Mouse (Mus musculus): ENCODE results near the gene Runx2. TPM values are rescaled to one million over a fixed set of nuclear protein-coding genes. Genes with fewer than 3 reads are reported as not detected.
A peak's percentile ranks its signal among the peaks of the same experiment; 100 is the strongest.

The Runx2 gene
- polyA plus RNA-seq, 1 experiment, result 2.1 TPM

GRCm38 (mm10) chr17:44677782-44678181 lies 136.8 kb downstream of the Runx2 start:
- no peak overlapping the region for H3K4me3 ChIP-seq (replicated peaks)
- H3K27me3 ChIP-seq (replicated peaks), result no peaks in the 10 kb centered on the region
- peaks cover 22% of the 10 kb centered on the region for H3K36me3 ChIP-seq (replicated peaks; ENCODE audit: low read length)
- H3K9me3 ChIP-seq, result peaks cover 15% of the 10 kb centered on the region
- TF ChIP-seq FLI1 (IDR thresholded peaks at IDR 0.05; ENCODE audit: low read length) (no peak), GATA1 (IDR thresholded peaks at IDR 0.05; ENCODE audit: borderline replicate concordance, low read length) (no peak)
- H3K4me1 ChIP-seq, result peaks cover 53% of the 10 kb centered on the region

- H3K27me3 ChIP-seq (replicated peaks), result no peaks in the 10 kb centered on the region
- peaks cover 2% of the 10 kb centered on the region for H3K36me3 ChIP-seq (replicated peaks; ENCODE audit: low read length)
- no peaks in the 10 kb centered on the region for H3K9me3 ChIP-seq
- H3K4me3 ChIP-seq (replicated peaks), result peak overlapping the region; percentile 55
- TF ChIP-seq FLI1 (IDR thresholded peaks at IDR 0.05; ENCODE audit: low read length) (no peak), GATA1 (IDR thresholded peaks at IDR 0.05; ENCODE audit: borderline replicate concordance, low read length) (no peak)
- peaks cover 59% of the 10 kb centered on the region for H3K4me1 ChIP-seq
Observed at GRCm38 (mm10) chr17:44672806-44673205, 141.8 kb downstream of the Runx2 start.

DNA sequence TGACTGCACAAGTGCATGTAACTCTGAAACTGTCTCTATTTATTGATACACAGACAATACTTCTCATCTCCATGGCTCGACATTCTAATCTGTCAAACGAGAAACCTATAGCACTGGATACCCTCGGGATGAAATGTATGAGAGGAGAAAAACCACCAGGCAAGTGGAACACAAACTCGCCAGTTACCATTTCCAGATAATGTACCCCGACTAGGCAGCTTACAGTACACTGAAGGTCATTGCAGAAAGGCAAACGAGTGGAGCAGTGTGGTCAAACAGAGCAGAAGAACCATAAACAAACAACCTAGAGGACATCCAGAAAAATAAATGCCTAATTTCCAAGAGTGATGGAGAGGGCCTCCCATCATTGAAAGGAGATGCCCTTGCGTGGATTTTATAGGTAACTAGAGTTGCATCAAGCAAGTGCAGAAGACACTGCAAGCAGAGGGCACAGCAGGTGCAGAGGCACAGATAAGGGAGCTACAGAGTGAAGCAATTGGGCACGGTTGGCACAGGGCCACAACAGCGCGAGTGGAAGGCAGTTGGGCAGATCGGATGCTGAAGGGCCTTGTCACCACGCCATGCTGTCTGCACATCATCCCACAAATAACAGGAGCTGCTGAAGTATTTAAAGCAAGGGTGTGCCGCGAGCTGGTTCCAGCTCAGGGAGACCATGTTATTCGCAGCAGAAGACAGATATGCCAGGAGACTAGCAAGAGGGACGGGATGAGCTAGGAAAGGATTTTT lies 142.5 kb downstream of the Runx2 start:
- Histone ChIP-seq H3K4me1 (peaks cover 65% of the 10 kb centered on the region), H3K4me3 (replicated peaks) (peak overlapping the region; percentile 77), H3K36me3 (replicated peaks; ENCODE audit: low read length) (no peaks in the 10 kb centered on the region), H3K27me3 (replicated peaks) (no peaks in the 10 kb centered on the region), H3K9me3 (no peaks in the 10 kb centered on the region)
- TF ChIP-seq FLI1 (IDR thresholded peaks at IDR 0.05; ENCODE audit: low read length), result no peak
- TF ChIP-seq GATA1 (IDR thresholded peaks at IDR 0.05; ENCODE audit: borderline replicate concordance, low read length), result no peak

DNA sequence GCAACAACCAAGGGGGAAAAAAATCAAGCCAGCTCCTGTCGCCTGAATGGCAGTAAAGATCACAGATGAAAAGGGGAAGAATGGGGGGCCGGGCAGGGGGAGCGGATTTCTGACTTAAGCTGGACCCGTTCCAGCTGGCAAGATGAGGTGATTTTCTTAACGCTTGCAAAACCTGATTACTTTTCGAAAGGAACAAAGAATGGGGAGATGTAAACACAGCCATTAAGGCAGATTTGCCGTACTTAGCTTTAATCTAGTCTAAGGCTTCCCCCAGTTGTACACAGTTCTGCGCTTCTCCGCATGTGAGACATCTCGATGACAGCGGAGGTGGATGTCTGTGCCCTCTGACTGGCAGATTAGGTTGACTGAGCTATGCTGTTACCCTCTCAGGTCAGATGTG lies 144.6 kb downstream of the Runx2 start:
- Histone ChIP-seq H3K27me3 (replicated peaks) (no peaks in the 10 kb centered on the region), H3K36me3 (replicated peaks; ENCODE audit: low read length) (no peaks in the 10 kb centered on the region), H3K9me3 (no peaks in the 10 kb centered on the region), H3K4me3 (replicated peaks) (no peak overlapping the region), H3K4me1 (peaks cover 71% of the 10 kb centered on the region)
- no peak for TF ChIP-seq FLI1 (IDR thresholded peaks at IDR 0.05; ENCODE audit: low read length)
- no peak for TF ChIP-seq GATA1 (IDR thresholded peaks at IDR 0.05; ENCODE audit: borderline replicate concordance, low read length)

GRCm38 (mm10) chr17:44667346-44667745 lies 147.3 kb downstream of the Runx2 start:
- H3K9me3 ChIP-seq, result no peaks in the 10 kb centered on the region
- no peak overlapping the region for H3K4me3 ChIP-seq (replicated peaks)
- no peaks in the 10 kb centered on the region for H3K36me3 ChIP-seq (replicated peaks; ENCODE audit: low read length)
- peaks cover 72% of the 10 kb centered on the region for H3K4me1 ChIP-seq
- no peaks in the 10 kb centered on the region for H3K27me3 ChIP-seq (replicated peaks)
- TF ChIP-seq GATA1 (IDR thresholded peaks at IDR 0.05; ENCODE audit: borderline replicate concordance, low read length) (no peak), FLI1 (IDR thresholded peaks at IDR 0.05; ENCODE audit: low read length) (no peak)

DNA sequence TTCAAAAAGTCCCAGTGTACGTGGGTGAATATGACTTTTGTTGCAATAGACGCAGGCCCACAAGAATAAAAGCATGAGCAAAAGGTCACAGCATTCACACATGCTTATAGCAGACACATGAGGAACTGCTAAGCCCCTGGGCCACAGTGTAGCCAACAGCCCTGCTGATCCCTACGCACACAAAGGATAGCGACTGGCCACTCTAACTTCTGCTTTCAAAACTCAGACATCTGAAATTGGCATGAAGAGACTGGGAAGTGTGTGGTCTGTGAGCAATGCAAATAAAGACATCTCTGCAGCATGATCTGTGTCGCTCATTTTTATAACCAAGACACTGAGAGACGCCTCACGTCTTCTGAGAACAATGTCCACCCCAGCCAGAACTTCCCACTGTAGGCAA lies 150.7 kb downstream of the Runx2 start:
- H3K36me3 ChIP-seq (replicated peaks; ENCODE audit: low read length), result no peaks in the 10 kb centered on the region
- no peaks in the 10 kb centered on the region for H3K9me3 ChIP-seq
- peaks cover 85% of the 10 kb centered on the region for H3K4me1 ChIP-seq
- H3K4me3 ChIP-seq (replicated peaks), result no peak overlapping the region
- TF ChIP-seq GATA1 (IDR thresholded peaks at IDR 0.05; ENCODE audit: borderline replicate concordance, low read length) (no peak), FLI1 (IDR thresholded peaks at IDR 0.05; ENCODE audit: low read length) (no peak)
- H3K27me3 ChIP-seq (replicated peaks), result no peaks in the 10 kb centered on the region

DNA sequence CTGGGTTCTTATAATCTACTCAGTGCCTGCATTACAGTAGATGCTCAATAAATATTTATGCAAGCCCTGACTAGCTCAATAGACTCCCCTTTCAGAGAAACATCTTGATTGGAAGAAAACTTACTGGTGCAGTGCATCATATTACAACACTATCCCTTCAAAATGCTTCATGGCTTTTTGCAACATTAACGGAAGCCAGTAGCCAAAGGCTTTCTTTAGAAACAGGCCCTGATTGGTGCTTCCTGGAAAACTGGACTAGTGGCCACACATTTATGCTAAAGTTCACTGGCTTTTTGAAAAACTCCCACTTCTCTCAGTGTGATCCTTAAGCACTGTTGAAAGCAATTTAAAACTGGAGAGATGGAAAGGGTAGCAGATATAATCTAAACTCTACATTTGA lies 151.4 kb downstream of the Runx2 start:
- Histone ChIP-seq H3K36me3 (replicated peaks; ENCODE audit: low read length) (no peaks in the 10 kb centered on the region), H3K9me3 (no peaks in the 10 kb centered on the region), H3K4me3 (replicated peaks) (no peak overlapping the region), H3K4me1 (peaks cover 90% of the 10 kb centered on the region), H3K27me3 (replicated peaks) (no peaks in the 10 kb centered on the region)
- TF ChIP-seq GATA1 (IDR thresholded peaks at IDR 0.05; ENCODE audit: borderline replicate concordance, low read length) (no peak), FLI1 (IDR thresholded peaks at IDR 0.05; ENCODE audit: low read length) (no peak)

- no peaks in the 10 kb centered on the region for H3K27me3 ChIP-seq (replicated peaks)
- H3K36me3 ChIP-seq (replicated peaks; ENCODE audit: low read length), result no peaks in the 10 kb centered on the region
- TF ChIP-seq FLI1 (IDR thresholded peaks at IDR 0.05; ENCODE audit: low read length) (no peak), GATA1 (IDR thresholded peaks at IDR 0.05; ENCODE audit: borderline replicate concordance, low read length) (no peak)
Observed at GRCm38 (mm10) chr17:44662080-44662706, 152.4 kb downstream of the Runx2 start.

DNA sequence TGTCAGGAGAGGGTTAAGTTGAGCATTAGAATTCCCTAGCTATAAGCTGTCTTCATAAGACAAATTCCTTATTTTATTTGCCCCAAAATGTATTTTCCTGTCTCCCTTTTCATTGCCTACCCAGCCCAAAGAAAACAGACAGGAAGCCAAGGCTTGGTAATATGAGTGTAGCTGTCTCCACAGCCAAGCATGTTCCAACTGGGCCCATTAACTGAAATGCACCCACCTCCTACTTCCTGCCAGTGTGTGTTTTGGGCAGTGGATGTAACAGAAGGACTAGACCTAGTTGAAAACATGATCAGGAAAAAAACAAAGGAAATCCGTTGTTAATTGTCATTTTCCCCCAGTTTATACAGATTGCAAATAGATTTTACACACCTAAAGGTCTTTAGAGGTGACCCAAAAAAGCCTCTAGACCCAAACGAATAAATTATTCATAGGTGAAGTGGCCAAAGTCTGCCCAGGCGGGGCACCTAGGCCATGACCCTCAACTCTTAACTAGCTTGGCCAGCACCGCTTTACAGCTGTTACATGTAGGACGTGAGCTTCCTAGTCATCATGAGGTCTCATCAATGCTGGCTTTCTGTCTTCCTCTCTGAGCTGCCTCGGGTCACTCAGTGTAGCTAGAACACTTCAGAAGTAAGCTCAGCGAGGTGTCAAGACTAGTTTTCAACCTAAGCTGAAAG lies 154.3 kb downstream of the Runx2 start:
- TF ChIP-seq FLI1 (IDR thresholded peaks at IDR 0.05; ENCODE audit: low read length) (no peak), GATA1 (IDR thresholded peaks at IDR 0.05; ENCODE audit: borderline replicate concordance, low read length) (no peak)
- Histone ChIP-seq H3K9me3 (no peaks in the 10 kb centered on the region), H3K4me3 (replicated peaks) (no peak overlapping the region), H3K36me3 (replicated peaks; ENCODE audit: low read length) (no peaks in the 10 kb centered on the region), H3K4me1 (peaks cover 84% of the 10 kb centered on the region), H3K27me3 (replicated peaks) (no peaks in the 10 kb centered on the region)

More at GRCm38 (mm10) chr17:44662080-44662706, 152.4 kb downstream of the Runx2 start:
- no peaks in the 10 kb centered on the region for H3K9me3 ChIP-seq
- peaks cover 88% of the 10 kb centered on the region for H3K4me1 ChIP-seq
- H3K4me3 ChIP-seq (replicated peaks), result no peak overlapping the region

DNA sequence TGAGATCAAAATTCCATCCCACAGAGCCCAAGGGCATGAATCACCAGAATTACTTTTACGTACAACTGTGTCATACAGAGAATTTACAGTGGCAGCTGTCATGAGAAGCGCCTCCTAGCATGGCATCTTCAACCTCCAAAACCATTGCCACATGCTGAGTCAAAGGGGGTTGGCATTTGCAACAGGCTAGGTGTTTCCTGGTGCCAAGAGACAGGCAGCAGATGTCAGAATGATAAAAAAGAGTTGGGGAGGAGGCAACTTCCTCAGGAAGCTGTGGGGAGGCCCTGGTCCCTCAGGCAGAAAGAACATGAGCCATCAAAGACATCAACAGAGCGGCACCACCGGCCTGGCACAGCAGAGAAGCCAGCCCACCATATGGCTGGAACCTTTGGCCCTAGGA lies 160.1 kb downstream of the Runx2 start:
- Histone ChIP-seq H3K9me3 (no peaks in the 10 kb centered on the region), H3K36me3 (replicated peaks; ENCODE audit: low read length) (peaks cover 5% of the 10 kb centered on the region), H3K4me1 (peaks cover 67% of the 10 kb centered on the region), H3K27me3 (replicated peaks) (no peaks in the 10 kb centered on the region), H3K4me3 (replicated peaks) (peak overlapping the region; percentile 42)
- peak; percentile 87 for TF ChIP-seq FLI1 (IDR thresholded peaks at IDR 0.05; ENCODE audit: low read length)
- no peak; the same call in 2 of the 3 replicates for TF ChIP-seq GATA1 (IDR thresholded peaks at IDR 0.05; ENCODE audit: borderline replicate concordance, low read length)
